Mouse (Mus musculus): ENCODE measurements around the gene Gm20388. TPM values are rescaled to one million over a fixed set of nuclear protein-coding genes. Genes with fewer than 3 reads are reported as not detected.
"Not testable (repeated sequence)": the region's sequence is repeated elsewhere in the genome, so short reads cannot be mapped to it uniquely, and the experiment has no call there.

The Gm20388 gene
- total and polyA plus RNA-seq, 2 experiments from 2014 or later = 17.3 TPM; not detected in 1

DNA sequence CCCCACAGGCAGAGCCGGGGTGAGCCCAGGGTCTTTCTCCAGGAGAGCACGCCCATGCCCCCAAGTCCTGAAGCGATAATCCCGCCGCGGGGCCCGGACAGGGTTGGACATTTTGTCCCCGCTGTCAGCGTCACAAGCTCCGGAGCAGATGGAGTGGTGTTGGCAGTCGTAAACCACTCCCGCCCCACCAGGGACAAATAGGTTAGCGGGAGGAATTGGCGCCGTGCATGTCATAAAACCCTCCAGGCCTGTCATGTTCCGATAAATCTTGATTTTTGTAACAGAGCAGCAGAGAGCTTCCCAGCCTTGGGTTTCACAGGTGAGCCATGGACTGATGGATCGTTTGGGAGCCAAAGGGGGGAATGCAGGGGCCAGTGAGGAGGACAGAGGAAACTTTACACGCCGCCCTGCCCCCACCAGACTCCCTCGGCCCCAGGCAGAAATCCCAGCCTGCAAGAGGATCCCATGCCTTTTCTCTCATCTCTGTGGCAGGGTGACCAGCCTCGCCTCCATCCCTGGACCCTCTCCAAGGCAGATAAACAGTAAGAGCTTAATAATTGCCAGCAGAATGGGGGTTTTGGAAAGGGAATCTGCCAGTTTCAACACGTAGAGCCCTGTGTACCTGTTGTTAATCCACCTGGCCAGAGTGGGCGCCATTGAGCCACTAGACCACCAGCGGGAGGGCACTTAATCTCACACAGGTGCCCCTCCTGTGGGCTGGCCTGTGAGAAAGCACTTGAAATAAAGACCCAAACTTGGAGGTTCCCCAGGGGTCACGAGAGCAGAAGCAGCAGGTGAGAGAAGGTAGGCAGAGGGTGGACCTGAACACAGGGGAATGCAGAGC, 1400.6 kb downstream of the Gm20388 start:
- TF ChIP-seq CTCF (IDR thresholded peaks at IDR 0.05; ENCODE audit: low read depth) (no peak), EP300 (IDR thresholded peaks at IDR 0.05; ENCODE audit: low read depth) (no peak)
- Histone ChIP-seq H3K36me3 (replicated peaks; ENCODE audit: control insufficient read depth, insufficient read depth, low read length) (no peaks in the 10 kb centered on the region), H3K4me1 (ENCODE audit: control insufficient read depth, insufficient read depth) (peaks cover 24% of the 10 kb centered on the region; the same call in 1 of the 2 replicates), H3K27ac (ENCODE audit: low read depth) (no peak overlapping the region), H3K9ac (replicated peaks; ENCODE audit: low read depth, low read length) (no peak overlapping the region), H3K27me3 (ENCODE audit: control insufficient read depth, insufficient read depth, low read length) (0 out of 2 replicates have a peak, but pooled peaks cover 5% of the 10 kb centered on the region), H3K4me2 (ENCODE audit: low read depth, low read length) (peak overlapping the region; percentile 50), H3K4me3 (ENCODE audit: low read depth, low read length) (0 out of 2 replicates have a peak overlapping the region, but pooled peaks have one; percentile 19), H3K9me3 (replicated peaks; ENCODE audit: control insufficient read depth, low read length) (no peaks in the 10 kb centered on the region)
- DNase-seq (ENCODE audit: low spot score) (peak; percentile 61), ATAC-seq (ENCODE audit: insufficient read depth, low read depth) (peak; percentile 53; the same call in 1 of the 2 replicates)
- WGBS = 26% methylated on average over 25 of the region's 25 CpGs

DNA sequence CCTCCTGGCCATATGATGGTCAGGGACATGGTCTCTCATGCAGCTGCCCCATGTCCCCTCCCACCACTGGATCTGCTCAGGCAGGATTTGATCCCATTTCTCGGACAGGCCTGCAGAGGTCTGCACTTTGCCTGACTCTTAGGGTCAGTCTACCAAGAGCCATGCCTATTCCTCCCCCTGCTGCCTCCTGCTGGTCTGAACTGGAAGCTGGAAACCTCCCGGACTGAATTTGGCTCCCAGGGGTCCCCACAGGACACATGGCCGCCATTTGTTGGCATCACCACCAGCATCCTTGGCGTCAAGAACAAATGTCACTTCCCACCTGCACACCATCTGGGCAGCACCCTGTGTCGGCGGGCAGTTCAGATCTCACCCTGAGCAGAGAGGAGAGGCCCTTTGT, 1402.8 kb downstream of the Gm20388 start:
- H3K36me3 ChIP-seq (replicated peaks; ENCODE audit: control insufficient read depth, insufficient read depth, low read length) = no peaks in the 10 kb centered on the region
- WGBS = 68% methylated on average over 6 of the region's 6 CpGs
- TF ChIP-seq EP300 (IDR thresholded peaks at IDR 0.05; ENCODE audit: low read depth) (no peak), CTCF (IDR thresholded peaks at IDR 0.05; ENCODE audit: low read depth) (peak; percentile 14; the same call in 1 of the 2 replicates)
- no peak for DNase-seq (ENCODE audit: low spot score)
- no peak overlapping the region for H3K4me3 ChIP-seq (ENCODE audit: low read depth, low read length)
- no peak overlapping the region for H3K9ac ChIP-seq (replicated peaks; ENCODE audit: low read depth, low read length)
- peaks cover 24% of the 10 kb centered on the region; the same call in 1 of the 2 replicates for H3K4me1 ChIP-seq (ENCODE audit: control insufficient read depth, insufficient read depth)
- ATAC-seq (ENCODE audit: insufficient read depth, low read depth) = no peak
- H3K27ac ChIP-seq (ENCODE audit: low read depth) = no peak overlapping the region
- no peaks in the 10 kb centered on the region for H3K9me3 ChIP-seq (replicated peaks; ENCODE audit: control insufficient read depth, low read length)
- H3K4me2 ChIP-seq (ENCODE audit: low read depth, low read length) = no peak overlapping the region
- H3K27me3 ChIP-seq (ENCODE audit: control insufficient read depth, insufficient read depth, low read length) = 0 out of 2 replicates have a peak, but pooled peaks cover 5% of the 10 kb centered on the region

DNA sequence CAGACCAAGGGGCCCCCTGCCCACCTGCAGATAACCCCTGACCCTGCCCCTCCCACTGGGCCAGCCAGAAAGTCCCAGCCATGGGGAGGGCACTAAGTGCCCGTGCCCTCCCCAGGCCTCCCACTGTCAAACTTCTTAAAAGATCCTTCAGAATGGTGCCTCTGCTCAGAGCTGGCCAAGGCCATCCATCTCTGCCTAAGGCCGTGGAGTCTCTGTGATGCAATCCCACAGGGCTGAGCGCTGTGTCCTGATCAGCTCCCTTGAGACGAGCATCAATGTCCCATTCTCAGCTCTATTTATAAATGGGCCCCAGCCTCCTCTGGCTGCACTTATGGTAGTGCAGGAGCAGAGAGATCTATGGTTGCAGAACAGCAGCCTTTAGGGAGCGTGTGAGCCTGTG, 1403.4 kb downstream of the Gm20388 start:
- ATAC-seq (ENCODE audit: insufficient read depth, low read depth) (no peak), DNase-seq (ENCODE audit: low spot score) (no peak)
- Histone ChIP-seq H3K36me3 (replicated peaks; ENCODE audit: control insufficient read depth, insufficient read depth, low read length) (no peaks in the 10 kb centered on the region), H3K27me3 (ENCODE audit: control insufficient read depth, insufficient read depth, low read length) (0 out of 2 replicates have a peak, but pooled peaks cover 5% of the 10 kb centered on the region), H3K4me3 (ENCODE audit: low read depth, low read length) (no peak overlapping the region), H3K9ac (replicated peaks; ENCODE audit: low read depth, low read length) (no peak overlapping the region), H3K9me3 (replicated peaks; ENCODE audit: control insufficient read depth, low read length) (no peaks in the 10 kb centered on the region), H3K27ac (ENCODE audit: low read depth) (no peak overlapping the region), H3K4me1 (ENCODE audit: control insufficient read depth, insufficient read depth) (peaks cover 24% of the 10 kb centered on the region; the same call in 1 of the 2 replicates), H3K4me2 (ENCODE audit: low read depth, low read length) (no peak overlapping the region)
- TF ChIP-seq EP300 (IDR thresholded peaks at IDR 0.05; ENCODE audit: low read depth) (no peak), CTCF (IDR thresholded peaks at IDR 0.05; ENCODE audit: low read depth) (no peak)
- WGBS = 78% methylated on average over 5 of the region's 5 CpGs

DNA sequence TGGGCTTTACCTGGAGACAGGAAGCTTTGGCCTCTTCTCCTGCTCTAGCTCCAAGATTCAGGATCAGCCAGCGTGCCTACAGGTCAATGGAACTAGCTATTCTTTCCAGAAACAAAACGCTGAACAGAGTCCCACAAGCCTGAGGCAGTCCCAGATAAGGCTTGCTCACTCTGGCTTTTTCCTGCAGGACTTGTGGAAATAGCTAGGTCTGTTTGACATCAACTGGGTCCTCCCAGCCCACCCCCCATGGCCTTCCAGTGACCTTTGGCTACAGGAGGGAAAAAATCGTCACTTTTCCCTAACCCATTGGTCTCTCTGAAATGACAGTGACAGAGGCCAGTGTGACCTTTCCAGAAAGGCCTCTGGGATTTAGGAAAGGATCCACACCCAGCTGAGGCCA, 1404.9 kb downstream of the Gm20388 start:
- ATAC-seq (ENCODE audit: insufficient read depth, low read depth) = 0 out of 2 replicates have a peak, but pooled peaks have one; percentile 25
- peak overlapping the region; percentile 67 for H3K27ac ChIP-seq (ENCODE audit: low read depth)

DNA sequence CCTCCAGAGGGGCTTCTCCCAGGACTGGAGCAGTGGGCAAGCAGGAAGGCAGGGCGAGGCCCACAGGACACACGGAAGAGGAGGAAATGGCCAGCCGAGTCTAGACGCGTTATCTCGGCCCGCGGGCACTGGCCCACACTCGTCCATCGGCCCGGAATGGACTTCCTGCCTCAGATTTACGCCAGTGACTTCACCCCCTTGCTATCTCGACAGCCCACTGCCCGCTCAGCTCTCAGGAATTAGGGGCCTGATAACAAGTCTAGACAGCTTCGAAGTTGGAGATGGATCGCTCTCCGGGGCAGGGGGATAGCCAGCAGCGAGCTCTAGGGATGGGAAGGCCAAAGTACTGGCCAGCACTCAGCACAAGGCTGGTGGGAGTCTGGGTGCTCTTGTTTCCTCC, 1405.4 kb downstream of the Gm20388 start:
- Histone ChIP-seq H3K36me3 (replicated peaks; ENCODE audit: control insufficient read depth, insufficient read depth, low read length) (no peaks in the 10 kb centered on the region), H3K27me3 (ENCODE audit: control insufficient read depth, insufficient read depth, low read length) (0 out of 2 replicates have a peak, but pooled peaks cover 5% of the 10 kb centered on the region), H3K9ac (replicated peaks; ENCODE audit: low read depth, low read length) (no peak overlapping the region), H3K4me2 (ENCODE audit: low read depth, low read length) (no peak overlapping the region), H3K27ac (ENCODE audit: low read depth) (peak overlapping the region; percentile 67), H3K9me3 (replicated peaks; ENCODE audit: control insufficient read depth, low read length) (no peaks in the 10 kb centered on the region), H3K4me3 (ENCODE audit: low read depth, low read length) (no peak overlapping the region), H3K4me1 (ENCODE audit: control insufficient read depth, insufficient read depth) (peaks cover 20% of the 10 kb centered on the region; the same call in 1 of the 2 replicates)
- ATAC-seq (ENCODE audit: insufficient read depth, low read depth) (peak; percentile 46), DNase-seq (ENCODE audit: low spot score) (peak; percentile 56)
- no peak for TF ChIP-seq CTCF (IDR thresholded peaks at IDR 0.05; ENCODE audit: low read depth)
- TF ChIP-seq EP300 (IDR thresholded peaks at IDR 0.05; ENCODE audit: low read depth) = peak; percentile 43; the same call in 1 of the 2 replicates
- WGBS = 6% methylated on average over 18 of the region's 18 CpGs

More for the DNA sequence above, 1404.9 kb downstream of the Gm20388 start:
- Histone ChIP-seq H3K4me2 (ENCODE audit: low read depth, low read length) (no peak overlapping the region), H3K4me1 (ENCODE audit: control insufficient read depth, insufficient read depth) (peaks cover 24% of the 10 kb centered on the region; the same call in 1 of the 2 replicates), H3K36me3 (replicated peaks; ENCODE audit: control insufficient read depth, insufficient read depth, low read length) (no peaks in the 10 kb centered on the region), H3K27me3 (ENCODE audit: control insufficient read depth, insufficient read depth, low read length) (0 out of 2 replicates have a peak, but pooled peaks cover 5% of the 10 kb centered on the region), H3K4me3 (ENCODE audit: low read depth, low read length) (no peak overlapping the region), H3K9ac (replicated peaks; ENCODE audit: low read depth, low read length) (no peak overlapping the region), H3K9me3 (replicated peaks; ENCODE audit: control insufficient read depth, low read length) (no peaks in the 10 kb centered on the region)
- TF ChIP-seq CTCF (IDR thresholded peaks at IDR 0.05; ENCODE audit: low read depth) = no peak
- TF ChIP-seq EP300 (IDR thresholded peaks at IDR 0.05; ENCODE audit: low read depth) = no peak
- WGBS = 19% methylated on average over 3 of the region's 3 CpGs
- no peak for DNase-seq (ENCODE audit: low spot score)

DNA sequence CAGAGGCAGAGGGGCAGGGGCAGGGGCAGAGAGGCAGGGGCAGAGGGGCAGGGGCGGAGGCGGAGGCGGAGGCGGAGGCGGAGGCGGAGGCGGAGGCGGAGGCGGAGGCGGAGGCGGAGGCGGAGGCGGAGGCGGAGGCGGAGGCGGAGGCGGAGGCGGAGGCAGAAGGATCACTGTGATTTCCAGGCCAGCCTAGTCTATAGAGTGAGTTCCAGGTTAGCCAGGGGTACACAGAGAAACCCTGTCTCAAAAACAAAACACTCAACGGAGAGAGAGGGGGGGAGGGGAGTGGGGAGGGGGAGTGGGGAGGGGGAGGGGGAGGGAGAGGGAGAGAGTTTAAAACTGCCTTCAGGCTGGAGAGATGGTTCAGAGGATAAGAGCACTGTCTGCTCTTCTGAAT, 1408.1 kb downstream of the Gm20388 start:
- not testable (repeated sequence) for DNase-seq (ENCODE audit: low spot score); H3K4me2 ChIP-seq (ENCODE audit: low read depth, low read length); H3K27ac ChIP-seq (ENCODE audit: low read depth); ATAC-seq (ENCODE audit: insufficient read depth, low read depth); H3K27me3 ChIP-seq (ENCODE audit: control insufficient read depth, insufficient read depth, low read length); H3K9ac ChIP-seq (replicated peaks; ENCODE audit: low read depth, low read length); H3K36me3 ChIP-seq (replicated peaks; ENCODE audit: control insufficient read depth, insufficient read depth, low read length); H3K4me3 ChIP-seq (ENCODE audit: low read depth, low read length); H3K9me3 ChIP-seq (replicated peaks; ENCODE audit: control insufficient read depth, low read length)
- H3K4me1 ChIP-seq (ENCODE audit: control insufficient read depth, insufficient read depth) = peaks cover 11% of the 10 kb centered on the region; the same call in 1 of the 2 replicates
- 40% methylated on average over 2 of the region's 19 CpGs for WGBS
